Mouse (Mus musculus) olfactory bulb, adult 2 months (tissue): ENCODE measurements around the gene Map2k2. TPM values are rescaled to one million over a fixed set of nuclear protein-coding genes. Genes with fewer than 3 reads are reported as not detected.

ENCODE experiments used
- H3K27ac ChIP-seq: fragments of 200-500 bp; 2 replicates; pipeline ENCODE4 v1.5.1; 2012; ENCODE audit warnings: low read depth, low read length; ENCODE audit not compliant: insufficient read depth
- H3K4me1 ChIP-seq: fragments of 200-500 bp; 2 replicates; pipeline ENCODE4 v1.6.1; 2012; ENCODE audit warnings: low read length; ENCODE audit not compliant: control insufficient read depth, insufficient read depth
- H3K4me3 ChIP-seq: fragments of 200-500 bp; 2 replicates; pipeline ENCODE4 v1.5.1; 2012; ENCODE audit warnings: mild to moderate bottlenecking, low read depth, low read length, moderate library complexity; ENCODE audit not compliant: insufficient read depth
- CTCF ChIP-seq: fragments of 200-500 bp; IDR thresholded peaks from 2 replicates; pipeline ENCODE4 v1.5.1; 2012; ENCODE audit warnings: low read depth, mild to moderate bottlenecking, low read length, moderate library complexity; ENCODE audit not compliant: insufficient read depth
- POLR2A ChIP-seq: fragments of 200-500 bp; IDR thresholded peaks from 2 replicates; pipeline ENCODE4 v1.6.1; 2012; ENCODE audit warnings: mild to moderate bottlenecking, low read depth, low read length, moderate library complexity; ENCODE audit not compliant: insufficient read depth
- WGBS: fragments of 180-500 bp; shearing (Covaris S2); methylation state at CpG from one replicate; pipeline ENCODE4 v1.1.7; 2018; 5-methylcytosine and 5-hydroxymethylcytosine counted together
- polyA plus RNA-seq: library from polyadenylated mRNA; stranded (reverse); fragments of >200 nt; gene quantifications from 2 replicates; pipeline ENCODE4 v1.2.4, GENCODE M21; 2012; ENCODE audit warnings: low replicate concordance; ENCODE audit not compliant: missing spikeins, insufficient read depth, insufficient read length

Gene Map2k2
- polyA plus RNA-seq, 1 experiment, result not detected

GRCm38 (mm10) chr10:81134966-81135681 lies 29.4 kb downstream of the Map2k2 start, which contains the start of gene Zbtb7a:
TSS of gene Zbtb7a (plus strand) at chr10:81135220.
- WGBS, result 4% methylated on average over 41 of the region's 41 CpGs

GRCm38 (mm10) chr10:81135831-81136705 lies 30.4 kb downstream of the Map2k2 start:
- 1% methylated on average over 86 of the region's 86 CpGs for WGBS
- H3K4me1 ChIP-seq, result peaks cover 39% of the 10 kb centered on the region
- H3K27ac ChIP-seq, result peak overlapping the region; percentile 68
- peak overlapping the region; percentile 55 for H3K4me3 ChIP-seq
- TF ChIP-seq POLR2A (peak; percentile 23; the same call in 1 of the 2 replicates), CTCF (no peak)

More at GRCm38 (mm10) chr10:81134966-81135681, 29.4 kb downstream of the Map2k2 start, which contains the start of gene Zbtb7a:
- peak within 1 kb of the TSS; percentile 55 for H3K4me3 ChIP-seq
- TF ChIP-seq POLR2A (no peak), CTCF (no peak)
- peaks cover 29% of the 10 kb centered on the region for H3K4me1 ChIP-seq
- no peak within 1 kb of the TSS; the same call in 1 of the 2 replicates for H3K27ac ChIP-seq

GRCm38 (mm10) chr10:81136706-81137231 lies 31.1 kb downstream of the Map2k2 start:
- WGBS, result 2% methylated on average over 48 of the region's 50 CpGs
- peak overlapping the region; percentile 68 for H3K27ac ChIP-seq
- peaks cover 46% of the 10 kb centered on the region for H3K4me1 ChIP-seq
- no peak for TF ChIP-seq POLR2A
- no peak for TF ChIP-seq CTCF
- peak overlapping the region; percentile 55 for H3K4me3 ChIP-seq

- peak overlapping the region; percentile 80 for H3K4me3 ChIP-seq
- peak; percentile 7; the same call in 1 of the 2 replicates for TF ChIP-seq POLR2A
- no peak for TF ChIP-seq CTCF
- H3K4me1 ChIP-seq, result peaks cover 52% of the 10 kb centered on the region
- under 1% methylated on average over 84 of the region's 89 CpGs for WGBS
- peak overlapping the region; percentile 89 for H3K27ac ChIP-seq
These were observed 31.8 kb downstream of the Map2k2 start for GRCm38 (mm10) chr10:81137252-81138130.

- WGBS, result 3% methylated on average over 24 of the region's 24 CpGs
- TF ChIP-seq CTCF, result no peak
- TF ChIP-seq POLR2A, result no peak; the same call in none of the 2 replicates
- H3K4me3 ChIP-seq, result peak overlapping the region; percentile 80
- peaks cover 60% of the 10 kb centered on the region for H3K4me1 ChIP-seq
- H3K27ac ChIP-seq, result peak overlapping the region; percentile 47; the same call in 1 of the 2 replicates
These were observed 32.5 kb downstream of the Map2k2 start for GRCm38 (mm10) chr10:81138131-81138782.

GRCm38 (mm10) chr10:81138821-81139528 lies 33.3 kb downstream of the Map2k2 start:
- 45% methylated on average over 11 of the region's 11 CpGs for WGBS
- peak overlapping the region; percentile 54 for H3K27ac ChIP-seq
- H3K4me1 ChIP-seq, result peaks cover 64% of the 10 kb centered on the region
- peak overlapping the region; percentile 80 for H3K4me3 ChIP-seq
- TF ChIP-seq CTCF (no peak), POLR2A (no peak)

- WGBS, result 78% methylated on average over 4 of the region's 4 CpGs
- TF ChIP-seq POLR2A (no peak), CTCF (no peak)
- H3K27ac ChIP-seq, result peak overlapping the region; percentile 54
- peak overlapping the region; percentile 80; the same call in 1 of the 2 replicates for H3K4me3 ChIP-seq
- peaks cover 67% of the 10 kb centered on the region for H3K4me1 ChIP-seq
These were observed 33.8 kb downstream of the Map2k2 start for GRCm38 (mm10) chr10:81139529-81139846.
